Mouse (Mus musculus) c-Kit-positive CD71-negative TER-119-negative erythroid progenitor cells, embryonic 14.5 days (primary cell): Measurements from ENCODE around the gene Morn1.

Experiments
- DNase-seq: peaks from one replicate; pipeline ENCODE4 v3.0.0-alpha.2; 2013; ENCODE audit warnings: low read depth

Morn1 gene

DNA sequence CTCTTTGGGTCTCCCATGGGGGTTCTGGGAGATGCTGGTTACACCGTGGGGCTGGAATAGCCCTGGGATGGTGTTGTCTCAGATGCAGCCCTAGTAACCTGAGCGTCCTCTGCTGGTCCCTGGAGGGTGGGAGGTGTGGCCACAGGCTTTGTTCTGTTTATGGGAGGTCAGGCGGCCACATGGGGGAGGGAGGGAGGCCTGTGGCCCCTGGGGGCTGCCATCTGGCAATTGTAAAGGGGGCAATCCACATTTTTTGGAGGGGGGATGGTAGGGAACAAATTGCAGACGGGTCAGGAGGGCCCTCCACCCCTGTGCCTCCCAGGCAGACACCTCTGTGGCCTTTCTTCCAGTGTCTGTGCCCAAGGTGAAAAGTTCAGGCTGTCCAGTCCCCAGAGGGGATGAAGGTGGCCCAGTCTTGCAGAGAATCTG lies 103.3 kb downstream of the Morn1 start:
- no peak for DNase-seq

DNA sequence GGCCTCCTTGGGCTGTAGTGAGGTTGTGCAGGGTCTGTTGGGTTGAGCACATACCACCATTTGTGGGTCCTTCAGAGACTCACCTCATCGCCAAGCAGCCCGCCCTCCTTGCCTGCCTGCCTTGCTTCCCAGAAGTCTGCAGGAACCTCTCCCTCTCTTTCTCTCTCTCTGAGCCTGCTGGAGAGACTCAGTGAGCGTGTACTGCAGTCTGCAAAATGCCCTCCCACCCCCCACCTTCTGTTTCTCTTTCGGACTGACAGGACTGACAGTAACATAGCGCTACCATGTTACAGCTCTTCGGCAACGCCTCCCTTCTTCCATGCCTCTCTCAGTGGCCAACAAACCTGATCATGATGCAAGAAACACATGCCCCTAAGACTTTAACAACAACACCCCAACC lies 103.9 kb downstream of the Morn1 start:
- DNase-seq = no peak
